Comparison of ENCODE assay signal across 9 mouse cellular contexts in genomic region chr17:32951441-32951840, GRCm38 (mm10). TPM values are rescaled to one million over a fixed set of nuclear protein-coding genes. Genes with fewer than 3 reads are reported as not detected.
DNase-seq lines count a peak whose midpoint lies in the region; ATAC-seq and TF ChIP-seq lines count a peak whose summit lies in the region.
"Had no signal": no experiment of that assay in that cellular context is flagged by ENCODE, and none has a peak within 500 bp of the region (broad histone marks: within the 10 kb centered on the region; RNA-seq: fewer than 3 reads in every experiment).

No protein-coding gene starts in this region.

- H3K36me3 ChIP-seq in hindbrain, embryonic 10.5 days: 0 out of 2 replicates have a peak, but pooled peaks cover 3% of the 10 kb centered on the region
- no peaks in the 10 kb centered on the region for H3K36me3 ChIP-seq in hindbrain, embryonic 12.5 days
- no peaks in the 10 kb centered on the region for H3K36me3 ChIP-seq in hindbrain, postnatal 0 days (ENCODE audit: insufficient read depth, low read length)

- TF ChIP-seq POLR2A in bone marrow macrophage, adult 2 months (IDR thresholded peaks at IDR 0.05; ENCODE audit: borderline replicate concordance, low read depth, low read length): no peak

- DNase-seq in hindbrain, embryonic 10.5 days (ENCODE audit: low spot score): peak; percentile 55
- DNase-seq in hindbrain, postnatal 0 days (ENCODE audit: low spot score): peak; percentile 73
- DNase-seq in left cerebral cortex, postnatal 10 days (ENCODE audit: extremely low spot score in 1 of 2, low spot score in 2 of 2): peak; percentile 73 to 88
- peak; percentile 61 to 70 for DNase-seq in spleen, postnatal 36 days (ENCODE audit: low spot score in 2 of 2)

- H3K9me3 ChIP-seq in hindbrain, embryonic 10.5 days: no peaks in the 10 kb centered on the region
- no peaks in the 10 kb centered on the region for H3K9me3 ChIP-seq in hindbrain, embryonic 12.5 days (replicated peaks)
- H3K9me3 ChIP-seq in hindbrain, postnatal 0 days (ENCODE audit: low read length): no peaks in the 10 kb centered on the region

- no peak for ATAC-seq in hindbrain, embryonic 12.5 days (ENCODE audit: low FRiP score)
- ATAC-seq in erythroblast, adult 5-6 weeks (replicated peaks; ENCODE audit: low FRiP score, poor library complexity, severe bottlenecking): 0 out of 2 replicates have a peak, but pooled peaks have one; percentile 50
- ATAC-seq in hindbrain, postnatal 0 days: peak; percentile 41; the same call in 1 of the 2 replicates
- ATAC-seq in monocyte, adult 5-6 weeks (replicated peaks; ENCODE audit: insufficient number of reproducible peaks, low FRiP score, low TSS enrichment, poor library complexity, severe bottlenecking): 0 out of 2 replicates have a peak, but pooled peaks have one; percentile 48

- no peaks in the 10 kb centered on the region for H3K27me3 ChIP-seq in hindbrain, embryonic 10.5 days (ENCODE audit: insufficient read depth, poor library complexity, severe bottlenecking)
- no peaks in the 10 kb centered on the region for H3K27me3 ChIP-seq in hindbrain, embryonic 12.5 days
- H3K27me3 ChIP-seq in hindbrain, postnatal 0 days (ENCODE audit: insufficient read depth, low read length): no peaks in the 10 kb centered on the region

- peak; percentile 70 for TF ChIP-seq CTCF in bone marrow macrophage, adult 2 months (IDR thresholded peaks at IDR 0.05; ENCODE audit: low read depth, low read length)
- TF ChIP-seq CTCF in hindbrain, postnatal 0 days (IDR thresholded peaks at IDR 0.05; ENCODE audit: low read depth): peak; percentile 73

- no peak overlapping the region for H3K4me2 ChIP-seq in hindbrain, embryonic 12.5 days (replicated peaks)
- H3K4me2 ChIP-seq in hindbrain, postnatal 0 days (ENCODE audit: low read depth, low read length): 0 out of 2 replicates have a peak overlapping the region, but pooled peaks have one; percentile 25

- H3K27ac ChIP-seq in hindbrain, embryonic 10.5 days: no peak overlapping the region
- H3K27ac ChIP-seq in hindbrain, embryonic 12.5 days: no peak overlapping the region
- no peak overlapping the region for H3K27ac ChIP-seq in bone marrow macrophage, adult 2 months (ENCODE audit: insufficient read depth, low read depth, low read length)
- H3K27ac ChIP-seq in hindbrain, postnatal 0 days: no peak overlapping the region

- 0 out of 2 replicates have a peak, but pooled peaks cover 3% of the 10 kb centered on the region for H3K4me1 ChIP-seq in hindbrain, embryonic 10.5 days (replicated peaks)
- peaks cover 8% of the 10 kb centered on the region; the same call in 1 of the 2 replicates for H3K4me1 ChIP-seq in hindbrain, embryonic 12.5 days
- peaks cover 6% of the 10 kb centered on the region for H3K4me1 ChIP-seq in bone marrow macrophage, adult 2 months (ENCODE audit: control insufficient read depth, insufficient read depth, low read length)
- no peaks in the 10 kb centered on the region for H3K4me1 ChIP-seq in hindbrain, postnatal 0 days (ENCODE audit: insufficient read depth, low read length)

- 35% methylated on average over 16 of the region's 16 CpGs for WGBS in hindbrain, embryonic 10.5 days
- 32% methylated on average over 16 of the region's 16 CpGs for WGBS in hindbrain, embryonic 12.5 days
- WGBS in hindbrain, postnatal 0 days: 28% methylated on average over 16 of the region's 16 CpGs

- H3K9ac ChIP-seq in hindbrain, embryonic 12.5 days: no peak overlapping the region
- no peak overlapping the region for H3K9ac ChIP-seq in hindbrain, postnatal 0 days (replicated peaks; ENCODE audit: low read length)

- intact Hi-C loops in left cerebral cortex, postnatal 10 days (cut with DNase I): no loop called here

- no peak overlapping the region for H3K4me3 ChIP-seq in hindbrain, embryonic 10.5 days
- no peak overlapping the region for H3K4me3 ChIP-seq in hindbrain, embryonic 12.5 days
- H3K4me3 ChIP-seq in bone marrow macrophage, adult 2 months (ENCODE audit: insufficient read depth, low read length): no peak overlapping the region
- no peak overlapping the region for H3K4me3 ChIP-seq in hindbrain, postnatal 0 days (ENCODE audit: low read length)

RNA-seq across cellular contexts. Expression of gene Cyp4f13, which starts 4.2 kb away (rescaled TPM):
- 3.5 and 4.3 TPM in 2 replicates for polyA plus RNA-seq in hindbrain, embryonic 10.5 days (2016; fragmentation: Nextera tagmentation; extraction: Ambion mirVana)
- 8.1 and 10.2 TPM in 2 replicates for polyA plus RNA-seq in hindbrain, embryonic 12.5 days (2016; fragmentation: Nextera tagmentation; extraction: Ambion mirVana)
- 49.0 and 53.3 TPM in 2 replicates for polyA plus RNA-seq in bone marrow macrophage, adult 2 months (2012; ENCODE audit: insufficient read depth, insufficient read length, missing spikeins)
- total RNA-seq in erythroblast, adult 5-6 weeks (2015; ENCODE audit: low replicate concordance): 1.3 and 4.0 TPM in 2 replicates
- total RNA-seq in erythroblast, adult 5-6 weeks (2017; ENCODE audit: low replicate concordance): 0.70 and 2.3 TPM in 2 replicates
- 9.3 and 15.2 TPM in 2 replicates for total RNA-seq in hindbrain, postnatal 0 days (2014; rRNA removed)
- 11.1 and 16.0 TPM in 2 replicates for polyA plus RNA-seq in hindbrain, postnatal 0 days (2015; fragmentation: Nextera tagmentation; extraction: Ambion mirVana)
- total RNA-seq in left cerebral cortex, postnatal 10 days (2021): 10 to 100 TPM in 1 of 2 experiments, 1 to 10 TPM in 1; 9.5 to 10.0 TPM
- total RNA-seq in monocyte, adult 5-6 weeks (2017): 25.2 to 40.9 TPM (median 37.7 TPM) in 3 replicates

RNA-seq across cellular contexts. Expression of gene Zfp472, which starts 14.2 kb away (rescaled TPM):
- 10.7 and 11.8 TPM in 2 replicates for polyA plus RNA-seq in hindbrain, embryonic 10.5 days (2016; fragmentation: Nextera tagmentation; extraction: Ambion mirVana)
- 7.9 and 8.9 TPM in 2 replicates for polyA plus RNA-seq in hindbrain, embryonic 12.5 days (2016; fragmentation: Nextera tagmentation; extraction: Ambion mirVana)
- polyA plus RNA-seq in bone marrow macrophage, adult 2 months (2012; ENCODE audit: insufficient read depth, insufficient read length, missing spikeins): 6.8 and 12.7 TPM in 2 replicates
- total RNA-seq in erythroblast, adult 5-6 weeks (2015; ENCODE audit: low replicate concordance): 2.5 and 4.8 TPM in 2 replicates
- total RNA-seq in erythroblast, adult 5-6 weeks (2017; ENCODE audit: low replicate concordance): 3.7 and 3.8 TPM in 2 replicates
- total RNA-seq in hindbrain, postnatal 0 days (2014; rRNA removed): 3.8 and 5.9 TPM in 2 replicates
- polyA plus RNA-seq in hindbrain, postnatal 0 days (2015; fragmentation: Nextera tagmentation; extraction: Ambion mirVana): 6.4 and 6.5 TPM in 2 replicates
- total RNA-seq in left cerebral cortex, postnatal 10 days (2021): 1 to 10 TPM; 4.3 to 5.5 TPM
- total RNA-seq in monocyte, adult 5-6 weeks (2017): 26.2 to 29.4 TPM (median 26.4 TPM) in 3 replicates

RNA-seq across cellular contexts. Expression of gene Cyp4f14, which starts 34.3 kb away (rescaled TPM):
- polyA plus RNA-seq in hindbrain, embryonic 10.5 days (2016; fragmentation: Nextera tagmentation; extraction: Ambion mirVana): not detected in 2 replicates
- not detected in 2 replicates for polyA plus RNA-seq in hindbrain, embryonic 12.5 days (2016; fragmentation: Nextera tagmentation; extraction: Ambion mirVana)
- polyA plus RNA-seq in bone marrow macrophage, adult 2 months (2012; ENCODE audit: insufficient read depth, insufficient read length, missing spikeins): not detected in 2 replicates
- total RNA-seq in erythroblast, adult 5-6 weeks (2015; ENCODE audit: low replicate concordance): not detected in 2 replicates
- not detected in 2 replicates for total RNA-seq in erythroblast, adult 5-6 weeks (2017; ENCODE audit: low replicate concordance)
- total RNA-seq in hindbrain, postnatal 0 days (2014; rRNA removed): 0.78 and 1.3 TPM in 2 replicates
- 0.64 and 0.88 TPM in 2 replicates for polyA plus RNA-seq in hindbrain, postnatal 0 days (2015; fragmentation: Nextera tagmentation; extraction: Ambion mirVana)
- 1 to 10 TPM; 1.5 to 1.6 TPM for total RNA-seq in left cerebral cortex, postnatal 10 days (2021)
- total RNA-seq in monocyte, adult 5-6 weeks (2017): not detected in 3 replicates
- polyA plus RNA-seq: stomach, embryonic 14.5 days had no signal

RNA-seq across cellular contexts. Expression of gene Zfp952, which starts 41.5 kb away (rescaled TPM):
- polyA plus RNA-seq in hindbrain, embryonic 10.5 days (2016; fragmentation: Nextera tagmentation; extraction: Ambion mirVana): 13.2 and 13.9 TPM in 2 replicates
- polyA plus RNA-seq in hindbrain, embryonic 12.5 days (2016; fragmentation: Nextera tagmentation; extraction: Ambion mirVana): 17.9 and 20.3 TPM in 2 replicates
- polyA plus RNA-seq in bone marrow macrophage, adult 2 months (2012; ENCODE audit: insufficient read depth, insufficient read length, missing spikeins): 9.9 and 10.5 TPM in 2 replicates
- 2.5 TPM in 1 of 2 replicates, not detected in the other for total RNA-seq in erythroblast, adult 5-6 weeks (2015; ENCODE audit: low replicate concordance)
- 1.7 and 3.8 TPM in 2 replicates for total RNA-seq in erythroblast, adult 5-6 weeks (2017; ENCODE audit: low replicate concordance)
- total RNA-seq in hindbrain, postnatal 0 days (2014; rRNA removed): 8.7 and 9.9 TPM in 2 replicates
- 10.8 and 11.7 TPM in 2 replicates for polyA plus RNA-seq in hindbrain, postnatal 0 days (2015; fragmentation: Nextera tagmentation; extraction: Ambion mirVana)
- 10 to 100 TPM; 15.6 to 15.7 TPM for total RNA-seq in left cerebral cortex, postnatal 10 days (2021)
- 14.0 to 27.0 TPM (median 15.5 TPM) in 3 replicates for total RNA-seq in monocyte, adult 5-6 weeks (2017)

RNA-seq across cellular contexts. Expression of gene Zfp870, which starts 60.0 kb away (rescaled TPM):
- 6.9 and 7.4 TPM in 2 replicates for polyA plus RNA-seq in hindbrain, embryonic 10.5 days (2016; fragmentation: Nextera tagmentation; extraction: Ambion mirVana)
- 6.9 and 9.4 TPM in 2 replicates for polyA plus RNA-seq in hindbrain, embryonic 12.5 days (2016; fragmentation: Nextera tagmentation; extraction: Ambion mirVana)
- 5.0 and 6.8 TPM in 2 replicates for polyA plus RNA-seq in bone marrow macrophage, adult 2 months (2012; ENCODE audit: insufficient read depth, insufficient read length, missing spikeins)
- 1.3 TPM in 1 of 2 replicates, not detected in the other for total RNA-seq in erythroblast, adult 5-6 weeks (2015; ENCODE audit: low replicate concordance)
- 0.17 and 1.1 TPM in 2 replicates for total RNA-seq in erythroblast, adult 5-6 weeks (2017; ENCODE audit: low replicate concordance)
- total RNA-seq in hindbrain, postnatal 0 days (2014; rRNA removed): 5.9 and 6.4 TPM in 2 replicates
- polyA plus RNA-seq in hindbrain, postnatal 0 days (2015; fragmentation: Nextera tagmentation; extraction: Ambion mirVana): 4.8 and 5.0 TPM in 2 replicates
- total RNA-seq in left cerebral cortex, postnatal 10 days (2021): 1 to 10 TPM; 8.4 to 8.6 TPM
- 6.6 to 8.9 TPM (median 8.6 TPM) in 3 replicates for total RNA-seq in monocyte, adult 5-6 weeks (2017)
